Mouse (Mus musculus) testis, postnatal 10 days (tissue): ENCODE results near the gene Osbpl2.

Experiments
- DNase-seq: peaks from one replicate; pipeline ENCODE4 v3.0.0; 2021; ENCODE audit warnings: low spot score

Gene Osbpl2

GRCm38 (mm10) chr2:180154796-180155195 is 35.7 kb downstream of the Osbpl2 start:
- DNase-seq: no peak

GRCm38 (mm10) chr2:180158627-180159026 is 39.5 kb downstream of the Osbpl2 start:
- no peak for DNase-seq

DNA sequence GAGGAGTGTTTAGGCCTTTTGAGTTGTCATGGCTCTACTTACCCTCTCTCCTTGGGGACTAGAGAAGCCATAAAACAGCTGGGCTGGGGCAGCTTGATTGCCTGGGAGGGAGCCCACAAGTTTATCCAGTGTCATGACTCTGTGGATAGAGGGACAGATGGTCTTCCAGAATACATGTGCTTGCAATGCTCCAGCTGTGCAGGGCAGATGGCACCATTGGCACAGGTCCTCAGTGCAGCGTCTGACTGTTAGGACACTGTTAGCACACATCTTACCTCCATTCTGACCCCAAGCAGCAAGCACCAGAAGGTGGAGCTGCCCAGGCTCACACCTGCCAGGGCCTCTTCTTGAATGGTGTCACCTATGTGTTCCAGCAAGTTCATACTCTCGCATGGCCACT is 46.7 kb downstream of the Osbpl2 start:
- DNase-seq: no peak

- DNase-seq: no peak
These were observed 47.8 kb downstream of the Osbpl2 start for GRCm38 (mm10) chr2:180166869-180167268.

GRCm38 (mm10) chr2:180170151-180170805 is 51.2 kb downstream of the Osbpl2 start:
- no peak for DNase-seq

- DNase-seq: peak; percentile 98
These were observed 51.9 kb downstream of the Osbpl2 start, which contains the start of gene Adrm1 for GRCm38 (mm10) chr2:180170806-180171521. TSS of gene Adrm1 (plus strand) at chr2:180171485.

- DNase-seq: no peak
These were observed 52.5 kb downstream of the Osbpl2 start for GRCm38 (mm10) chr2:180171522-180172070.

- no peak for DNase-seq
These were observed 53.0 kb downstream of the Osbpl2 start for GRCm38 (mm10) chr2:180172152-180172551.

DNA sequence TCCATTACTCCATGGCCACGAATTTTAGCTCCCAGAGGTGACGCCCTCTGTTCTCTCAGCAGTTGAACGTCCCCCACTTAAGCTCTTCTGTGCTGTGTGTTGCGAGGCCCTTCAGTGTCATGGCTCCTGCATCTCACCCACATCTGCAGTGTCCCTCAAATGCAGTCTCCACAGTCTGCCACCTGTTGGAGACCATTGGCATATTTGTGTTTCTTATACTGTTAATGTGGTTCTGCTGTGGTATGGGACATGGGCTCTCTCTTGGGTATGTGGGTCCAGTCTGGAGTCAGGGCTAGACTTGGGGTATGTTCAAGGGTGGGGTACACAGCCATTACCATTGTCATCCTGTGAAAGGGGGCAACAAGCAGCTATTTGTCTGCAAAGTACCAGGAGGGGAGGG is 54.1 kb downstream of the Osbpl2 start:
- DNase-seq: no peak

- peak; percentile 86 for DNase-seq
These were observed 54.6 kb downstream of the Osbpl2 start for GRCm38 (mm10) chr2:180173711-180174110.

DNA sequence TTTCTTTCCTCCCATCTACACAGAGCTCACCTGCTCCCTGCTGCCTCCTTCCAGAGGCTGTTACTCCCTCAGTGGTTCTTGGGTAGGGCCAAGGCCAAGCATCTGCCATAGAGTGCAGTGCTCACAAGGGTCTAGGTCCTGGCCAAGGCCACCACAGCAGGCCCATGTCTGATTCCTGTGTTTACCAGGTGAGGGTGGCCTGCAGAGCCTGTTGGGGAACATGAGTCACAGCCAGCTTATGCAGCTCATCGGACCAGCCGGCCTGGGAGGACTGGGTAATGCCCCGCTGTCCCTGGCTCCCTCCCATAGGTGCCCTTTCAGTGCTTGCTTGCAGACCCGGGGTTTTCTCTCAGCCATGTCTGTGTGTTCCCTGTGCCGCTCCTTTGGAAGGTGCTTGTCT is 55.0 kb downstream of the Osbpl2 start:
- DNase-seq: no peak

DNA sequence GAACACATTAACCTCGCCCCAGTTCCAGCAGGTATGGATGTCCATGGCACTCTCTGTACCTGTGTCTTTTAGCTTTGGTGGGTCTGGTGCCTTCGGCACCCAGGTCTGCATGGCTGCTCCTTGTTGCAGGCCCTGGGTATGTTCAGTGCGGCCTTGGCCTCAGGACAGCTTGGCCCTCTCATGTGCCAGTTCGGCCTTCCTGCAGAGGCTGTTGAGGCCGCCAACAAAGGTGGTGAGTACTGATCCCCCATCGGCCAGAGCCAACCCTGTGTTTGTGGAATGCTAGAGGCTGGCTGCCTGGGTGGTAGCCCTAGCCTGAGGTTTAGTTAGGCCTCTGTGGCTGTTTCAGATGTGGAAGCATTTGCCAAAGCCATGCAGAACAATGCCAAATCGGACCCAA is 56.6 kb downstream of the Osbpl2 start:
- no peak for DNase-seq

DNA sequence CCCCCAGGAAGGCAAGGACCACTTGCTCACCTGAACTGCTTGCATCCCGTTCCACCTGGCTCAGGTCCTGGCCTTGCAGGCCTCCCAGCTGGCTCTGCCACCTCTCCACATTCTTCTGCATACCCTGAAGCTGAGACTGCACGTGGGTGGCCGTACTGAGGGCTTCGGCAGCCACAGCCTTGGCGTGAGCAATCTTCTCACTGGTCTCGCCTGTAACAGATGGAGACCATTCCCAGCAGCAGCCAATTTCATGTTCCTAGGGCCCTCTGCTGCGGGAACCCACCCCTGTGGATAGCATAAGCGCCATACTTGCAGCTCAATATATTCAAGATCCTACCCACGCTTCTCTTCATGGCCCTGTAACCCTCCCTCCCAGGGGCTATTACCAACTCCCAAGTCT is 62.4 kb downstream of the Osbpl2 start:
- DNase-seq: no peak

DNA sequence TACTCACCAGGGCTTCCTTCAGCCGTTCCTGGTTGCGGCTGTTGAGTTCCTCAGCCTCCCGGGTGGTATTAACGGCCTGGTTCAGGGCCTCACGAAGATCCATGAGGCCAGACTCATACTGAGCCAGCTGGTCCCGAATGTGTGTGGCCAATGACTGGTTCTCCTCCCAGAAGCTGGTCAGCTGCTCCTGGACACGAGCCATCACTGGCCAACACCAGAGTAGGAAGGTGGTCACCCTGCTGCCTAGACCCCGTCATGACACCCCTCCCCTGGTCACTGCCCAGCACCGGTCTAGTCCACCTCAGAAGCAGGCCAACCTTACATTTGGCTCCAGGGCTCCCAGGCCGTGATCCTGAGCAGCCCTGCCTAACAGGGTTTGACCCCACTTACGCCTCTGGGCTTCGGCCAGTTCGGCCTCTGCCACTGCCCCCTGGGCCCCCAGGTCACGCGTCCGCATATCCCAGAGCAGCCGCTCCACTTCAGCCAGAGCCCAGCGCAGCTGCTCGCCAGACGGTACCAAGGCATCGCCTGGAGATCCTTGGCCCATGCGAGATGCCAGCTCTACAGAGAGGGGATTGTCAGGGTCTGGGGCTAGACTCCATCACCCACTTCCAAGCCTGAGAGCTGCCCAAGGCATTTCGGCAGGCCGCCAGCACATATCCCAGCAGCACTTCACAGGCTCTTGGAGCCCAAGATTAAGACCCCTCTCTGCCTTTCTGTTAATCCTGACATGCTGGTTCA is 65.1 kb downstream of the Osbpl2 start:
- DNase-seq: no peak

DNA sequence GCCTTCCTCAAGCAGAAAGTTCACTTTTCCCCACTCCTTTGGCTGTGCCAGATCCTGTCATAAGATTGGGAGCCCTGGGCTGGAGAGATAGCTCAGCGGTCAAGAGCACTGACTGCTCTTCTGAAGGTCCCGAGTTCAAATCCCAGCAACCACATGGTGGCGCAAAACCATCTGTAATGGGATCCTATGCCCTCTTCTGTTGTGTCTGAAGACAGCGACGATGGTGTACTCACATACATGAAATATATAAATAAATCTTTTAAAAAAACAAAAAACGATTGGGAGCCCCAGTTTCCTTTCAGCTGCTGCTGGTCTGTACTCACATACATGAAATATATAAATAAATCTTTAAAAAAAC is 65.6 kb downstream of the Osbpl2 start:
- DNase-seq: no peak

DNA sequence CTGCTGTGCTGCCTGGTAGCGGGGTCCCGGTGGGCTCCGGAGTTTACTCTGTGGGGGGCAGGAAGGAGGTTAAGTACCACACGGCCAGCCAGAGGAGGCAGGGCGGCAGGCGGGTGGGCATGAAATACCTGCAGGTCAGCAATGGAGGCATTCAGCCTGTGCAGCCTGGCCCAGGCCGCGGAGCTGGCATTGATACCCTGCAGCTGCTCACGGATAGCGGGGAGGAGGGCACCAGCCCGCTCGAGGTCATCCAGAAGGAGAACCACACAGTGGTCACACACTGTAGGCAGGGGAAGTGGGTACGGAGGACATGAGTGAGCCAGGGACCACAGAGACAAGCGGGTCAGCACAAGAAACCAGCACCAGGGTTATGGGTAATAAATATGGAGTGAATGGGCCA is 66.6 kb downstream of the Osbpl2 start:
- DNase-seq: no peak

- DNase-seq: no peak
These were observed 68.3 kb downstream of the Osbpl2 start for GRCm38 (mm10) chr2:180187362-180187761.

GRCm38 (mm10) chr2:180196610-180197322 is 77.7 kb downstream of the Osbpl2 start:
- no peak for DNase-seq

- DNase-seq: no peak
These were observed 78.4 kb downstream of the Osbpl2 start for GRCm38 (mm10) chr2:180197323-180198037.

DNA sequence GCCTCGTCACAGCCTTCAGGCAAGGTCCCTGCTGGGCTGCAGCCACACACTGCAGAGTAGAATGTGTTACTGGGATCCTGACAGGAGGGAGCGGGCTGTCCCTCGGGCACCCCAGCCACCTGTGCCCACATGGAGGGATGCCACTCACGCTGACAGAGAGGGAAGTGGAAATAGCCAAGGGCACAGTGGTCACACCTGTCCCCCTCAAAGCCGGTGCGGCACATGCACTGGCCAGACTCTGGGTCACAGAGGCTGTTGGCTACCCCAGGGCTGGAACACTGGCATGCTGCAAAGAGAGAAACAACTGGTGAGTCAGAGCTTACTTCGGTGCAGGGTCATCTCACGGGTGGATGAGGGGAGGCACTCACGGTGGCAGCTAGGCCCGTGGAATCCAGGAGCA is 79.7 kb downstream of the Osbpl2 start:
- DNase-seq: no peak

DNA sequence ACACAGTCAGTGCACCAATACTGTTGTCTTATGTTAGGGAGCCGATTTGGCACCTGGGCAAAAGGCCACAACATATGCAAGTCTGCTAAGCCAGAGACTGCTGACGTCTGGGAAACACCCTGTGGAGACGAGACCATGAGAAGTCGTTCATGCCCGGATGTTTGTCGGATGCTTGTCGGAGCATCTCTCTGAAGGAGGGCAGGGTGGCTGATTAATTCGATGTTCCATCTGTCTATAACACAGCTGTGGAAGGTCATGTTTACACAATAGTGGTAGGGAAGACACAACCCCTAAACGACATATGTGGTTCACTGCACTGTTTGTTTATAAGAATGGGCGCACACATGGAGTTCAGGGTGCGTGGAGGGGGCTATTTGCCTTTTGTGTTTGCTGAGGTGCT is 81.6 kb downstream of the Osbpl2 start:
- no peak for DNase-seq

DNA sequence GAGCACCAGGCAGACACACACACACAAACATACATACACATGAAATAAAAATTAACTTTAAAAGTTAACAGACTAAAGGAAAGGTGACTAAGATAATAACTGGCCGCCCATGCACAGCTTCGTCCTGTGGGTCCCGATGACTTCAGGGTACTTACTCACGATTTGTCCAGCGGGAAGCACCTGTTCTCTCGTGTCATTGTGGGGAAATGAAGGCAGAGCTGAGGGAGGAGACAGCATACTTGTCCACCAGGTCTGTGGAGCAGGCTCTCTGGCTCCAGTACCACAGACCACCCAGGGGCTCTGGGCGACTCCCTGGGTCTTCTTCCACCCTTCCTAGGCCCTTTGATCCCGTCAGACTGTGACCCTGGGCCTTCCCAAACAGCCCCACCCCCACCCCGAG is 82.2 kb downstream of the Osbpl2 start:
- DNase-seq: no peak
